Mouse (Mus musculus): ENCODE measurements at regions not wholly inside any gene's neighbourhood (a gene's known extent, or its start where the extent isn't known, plus 50 kb on each side); places are given as distances from the start of the nearest gene placed in this dataset.

DNA sequence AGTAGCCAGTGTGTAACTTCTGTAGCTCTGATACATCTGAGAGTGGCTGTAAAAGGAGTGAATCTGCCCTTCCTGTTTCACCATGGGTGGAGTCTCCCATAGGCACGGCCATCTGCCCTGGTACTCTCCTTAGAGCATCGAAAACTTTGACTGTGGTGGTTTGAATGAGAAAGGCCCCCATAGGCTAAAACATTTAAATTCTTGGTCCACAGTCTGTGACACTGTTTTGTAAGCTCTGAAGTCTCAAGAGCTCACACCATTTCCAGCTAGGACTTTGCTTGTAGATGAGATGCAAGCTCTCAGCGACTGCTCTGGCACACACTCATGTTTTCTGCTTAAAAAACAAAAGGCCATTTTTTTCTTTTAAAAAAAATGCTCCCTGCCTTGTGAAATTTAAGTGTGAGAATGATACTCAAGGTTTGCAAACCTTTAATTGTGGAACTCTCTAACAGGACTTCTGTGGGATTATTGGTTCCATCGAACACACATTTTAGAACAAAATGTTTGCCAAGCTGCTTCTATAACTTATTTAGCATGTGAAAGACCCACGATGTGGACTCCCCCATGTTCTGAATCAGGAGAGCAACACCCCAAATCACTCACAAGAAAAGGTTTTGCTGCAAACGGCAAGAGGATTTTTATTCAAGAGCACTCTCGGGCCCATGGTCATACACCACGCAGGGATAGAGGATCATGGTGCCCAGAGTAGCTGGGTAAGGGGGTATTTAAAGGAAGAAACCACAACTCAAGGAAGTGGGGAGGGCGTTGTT lies 65.7 kb upstream of the Klf12 start:
- no peak for DNase-seq

DNA sequence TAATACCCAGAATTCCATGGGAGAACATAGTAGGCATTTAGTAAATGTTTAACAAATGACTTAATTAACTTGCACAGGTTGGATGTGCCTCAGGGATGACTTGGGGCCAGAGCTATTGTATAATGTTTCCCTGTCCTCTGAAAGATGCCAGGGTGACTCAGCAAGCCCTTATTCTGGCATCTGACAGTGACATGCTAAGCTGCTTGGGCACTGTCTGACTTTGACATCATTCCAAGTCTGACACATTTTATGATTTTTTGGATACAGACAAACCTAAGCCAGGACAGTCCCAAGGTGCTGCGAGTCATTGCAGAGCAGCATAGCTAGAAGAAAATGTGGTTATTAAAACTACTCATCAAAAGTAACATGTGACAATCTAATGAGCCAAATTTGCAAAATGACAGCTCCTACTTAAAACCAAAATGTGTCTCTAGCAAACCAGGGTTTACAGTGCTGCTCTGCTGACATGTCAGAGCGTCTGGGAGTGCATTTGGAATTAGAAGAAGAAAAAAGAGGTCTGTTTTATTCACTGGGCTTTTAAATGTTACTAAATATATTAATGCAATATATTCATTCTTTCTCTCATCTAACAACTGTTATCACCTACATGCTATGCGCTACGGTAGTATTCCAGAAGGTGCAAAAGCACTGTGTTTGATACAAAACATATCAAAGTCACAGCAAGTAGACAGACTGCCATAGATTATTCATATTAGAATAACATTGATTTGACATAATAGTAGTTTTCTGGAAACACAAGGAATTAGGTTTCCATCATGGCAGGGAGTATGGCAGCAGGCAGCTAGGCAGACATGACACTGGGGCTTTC lies 64.1 kb upstream of the Klf12 start:
- DNase-seq, result no peak

DNA sequence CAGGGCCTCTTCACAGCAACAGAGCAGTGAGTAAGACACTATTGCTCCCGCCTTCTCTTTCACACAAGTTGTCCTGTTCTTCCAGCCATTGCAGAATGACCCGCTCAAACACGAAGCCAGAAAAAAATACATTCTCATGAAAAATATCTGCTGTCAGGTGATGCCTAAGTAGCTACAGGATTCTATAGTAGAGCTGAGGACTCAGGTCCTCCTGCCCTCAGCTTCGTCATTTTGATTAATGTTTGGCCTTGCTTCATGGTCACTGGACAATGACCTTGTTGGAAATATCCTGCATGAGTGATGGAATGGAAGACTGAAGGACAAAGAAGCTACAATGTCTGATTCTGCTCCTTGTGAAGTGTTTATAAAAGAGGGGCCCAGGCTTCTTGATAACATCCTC lies 52.4 kb upstream of the Klf12 start:
- DNase-seq, result no peak
